Mouse (Mus musculus) stomach, embryonic 16.5 days (tissue): ENCODE measurements around the gene Pfkfb2. TPM values are rescaled to one million over a fixed set of nuclear protein-coding genes. Genes with fewer than 3 reads are reported as not detected.

Source experiments
- ATAC-seq: fragments of 200-750 bp; cut with Nextera tagmentation; 2 replicates; pipeline ENCODE4 v1.8.0; 2017; ENCODE audit warnings: moderate number of reproducible peaks, moderate TSS enrichment; ENCODE audit not compliant: insufficient read depth, low FRiP score
- H3K27ac ChIP-seq: fragments of 300-500 bp; sonication (generic); 2 replicates; pipeline ENCODE4 v1.5.1; 2014; ENCODE audit warnings: low read length
- H3K27me3 ChIP-seq: fragments of 300-500 bp; sonication (generic); 2 replicates; pipeline ENCODE4 v1.6.1; 2014; ENCODE audit warnings: low read length, control low read depth, mixed read lengths; ENCODE audit not compliant: control insufficient read depth, insufficient read depth
- H3K36me3 ChIP-seq: fragments of 300-500 bp; sonication (generic); 2 replicates; pipeline ENCODE4 v1.6.1; 2014; ENCODE audit warnings: low read length; ENCODE audit not compliant: control insufficient read depth, insufficient read depth
- H3K4me1 ChIP-seq: fragments of 300-500 bp; sonication (generic); 2 replicates; pipeline ENCODE4 v1.6.1; 2014; ENCODE audit warnings: low read length, control low read depth, mixed read lengths; ENCODE audit not compliant: control insufficient read depth, insufficient read depth
- H3K4me2 ChIP-seq: fragments of 300-500 bp; sonication (generic); 2 replicates; pipeline ENCODE4 v1.6.1; 2014; ENCODE audit warnings: low read depth, low read length, mixed read lengths
- H3K4me3 ChIP-seq: fragments of 300-500 bp; sonication (generic); replicated peaks from 2 replicates; pipeline ENCODE4 v1.5.1; 2014; ENCODE audit warnings: mild to moderate bottlenecking, low read length
- H3K9ac ChIP-seq: fragments of 300-500 bp; sonication (generic); 2 replicates; pipeline ENCODE4 v1.6.1; 2014; ENCODE audit warnings: low read length
- H3K9me3 ChIP-seq: fragments of 300-500 bp; sonication (generic); replicated peaks from 2 replicates; pipeline ENCODE4 v1.6.1; 2016; ENCODE audit warnings: low read length, control low read depth; ENCODE audit not compliant: control insufficient read depth
- WGBS: fragments of 180-500 bp; shearing (Covaris S2); extraction: QIAGEN DNeasy Blood & Tissue Kit; methylation state at CpG from one replicate; pipeline ENCODE4 v1.1.7; 2014; 5-methylcytosine and 5-hydroxymethylcytosine counted together
- polyA plus RNA-seq: library from polyadenylated mRNA; unstranded; fragments of >200 nt; fragmentation: Nextera tagmentation; extraction: Ambion mirVana; gene quantifications from 2 replicates; pipeline ENCODE4 v1.2.1, GENCODE M21; 2015

The Pfkfb2 gene
- polyA plus RNA-seq, 1 experiment from 2014 or later: 11.6 TPM

GRCm38 (mm10) chr1:130732706-130733658 lies 3.9 kb upstream of the Pfkfb2 start:
- Histone ChIP-seq H3K36me3 (no peaks in the 10 kb centered on the region), H3K27me3 (no peaks in the 10 kb centered on the region), H3K27ac (peak overlapping the region; percentile 91), H3K4me1 (peaks cover 7% of the 10 kb centered on the region; the same call in 1 of the 2 replicates), H3K9me3 (no peaks in the 10 kb centered on the region), H3K4me3 (peak overlapping the region; percentile 49), H3K4me2 (peak overlapping the region; percentile 52), H3K9ac (peak overlapping the region; percentile 57)
- ATAC-seq: peak; percentile 26; the same call in 1 of the 2 replicates
- 65% methylated on average over 13 of the region's 13 CpGs for WGBS

- Histone ChIP-seq H3K27me3 (no peaks in the 10 kb centered on the region), H3K4me2 (peak within 1 kb of the TSS; percentile 52), H3K27ac (peak within 1 kb of the TSS; percentile 91), H3K36me3 (no peaks in the 10 kb centered on the region), H3K4me1 (peaks cover 7% of the 10 kb centered on the region; the same call in 1 of the 2 replicates), H3K4me3 (peak within 1 kb of the TSS; percentile 49), H3K9me3 (no peaks in the 10 kb centered on the region), H3K9ac (peak within 1 kb of the TSS; percentile 53)
- peak; percentile 86 for ATAC-seq
- 8% methylated on average over 10 of the region's 10 CpGs for WGBS
These were observed 2.8 kb upstream of the Pfkfb2 start, which contains the start of gene AA986860 for GRCm38 (mm10) chr1:130731741-130732337. AA986860 (plus strand) TSS chr1:130731976.

- Histone ChIP-seq H3K36me3 (no peaks in the 10 kb centered on the region), H3K27ac (no peak overlapping the region), H3K9ac (no peak overlapping the region), H3K4me3 (no peak overlapping the region), H3K4me1 (0 out of 2 replicates have a peak, but pooled peaks cover 4% of the 10 kb centered on the region), H3K27me3 (no peaks in the 10 kb centered on the region), H3K9me3 (no peaks in the 10 kb centered on the region), H3K4me2 (no peak overlapping the region)
- no peak for ATAC-seq
- WGBS: 92% methylated on average over 3 of the region's 3 CpGs
These were observed 345 bp downstream of the Pfkfb2 start for GRCm38 (mm10) chr1:130728708-130729107.

- ATAC-seq: no peak
- H3K4me1 ChIP-seq: 0 out of 2 replicates have a peak, but pooled peaks cover 4% of the 10 kb centered on the region
- no peaks in the 10 kb centered on the region for H3K36me3 ChIP-seq
- H3K9ac ChIP-seq: no peak overlapping the region
- no peak overlapping the region for H3K4me2 ChIP-seq
- H3K27ac ChIP-seq: no peak overlapping the region
- no peaks in the 10 kb centered on the region for H3K27me3 ChIP-seq
- no peaks in the 10 kb centered on the region for H3K9me3 ChIP-seq
- H3K4me3 ChIP-seq: no peak overlapping the region
- 43% methylated on average over 1 of the region's 1 CpGs for WGBS
These were observed 983 bp downstream of the Pfkfb2 start for GRCm38 (mm10) chr1:130728070-130728469.

GRCm38 (mm10) chr1:130726396-130726795 lies 2.7 kb downstream of the Pfkfb2 start:
- Histone ChIP-seq H3K4me2 (no peak overlapping the region), H3K27me3 (no peaks in the 10 kb centered on the region), H3K36me3 (no peaks in the 10 kb centered on the region), H3K9ac (no peak overlapping the region), H3K27ac (no peak overlapping the region), H3K4me1 (no peaks in the 10 kb centered on the region), H3K9me3 (no peaks in the 10 kb centered on the region), H3K4me3 (no peak overlapping the region)
- 94% methylated on average over 2 of the region's 2 CpGs for WGBS
- no peak for ATAC-seq

- no peaks in the 10 kb centered on the region for H3K36me3 ChIP-seq
- H3K4me1 ChIP-seq: peaks cover under 1% of the 10 kb centered on the region; the same call in 1 of the 2 replicates
- H3K4me3 ChIP-seq: no peak overlapping the region
- H3K27ac ChIP-seq: no peak overlapping the region
- H3K27me3 ChIP-seq: no peaks in the 10 kb centered on the region
- WGBS: 83% methylated on average over 5 of the region's 5 CpGs
- no peak overlapping the region for H3K9ac ChIP-seq
- ATAC-seq: no peak
- H3K9me3 ChIP-seq: no peaks in the 10 kb centered on the region
- H3K4me2 ChIP-seq: no peak overlapping the region
These were observed 4.8 kb downstream of the Pfkfb2 start for GRCm38 (mm10) chr1:130724206-130724605.

GRCm38 (mm10) chr1:130717291-130717871 lies 11.7 kb downstream of the Pfkfb2 start, which contains the start of gene Yod1:
Yod1 (plus strand) TSS chr1:130717327.
- Histone ChIP-seq H3K27ac (peak within 1 kb of the TSS; percentile 94), H3K27me3 (no peaks in the 10 kb centered on the region), H3K4me1 (peaks cover 14% of the 10 kb centered on the region), H3K4me3 (peak within 1 kb of the TSS; percentile 98), H3K9ac (peak within 1 kb of the TSS; percentile 98), H3K9me3 (no peaks in the 10 kb centered on the region), H3K4me2 (peak within 1 kb of the TSS; percentile 86), H3K36me3 (no peaks in the 10 kb centered on the region)
- under 1% methylated on average over 54 of the region's 54 CpGs for WGBS
- peak; percentile 76 for ATAC-seq

GRCm38 (mm10) chr1:130716513-130717290 lies 12.4 kb downstream of the Pfkfb2 start:
- 0 out of 2 replicates have a peak, but pooled peaks have one; percentile 0 for ATAC-seq
- peak overlapping the region; percentile 98 for H3K4me3 ChIP-seq
- no peaks in the 10 kb centered on the region for H3K27me3 ChIP-seq
- H3K4me2 ChIP-seq: peak overlapping the region; percentile 86
- peak overlapping the region; percentile 98 for H3K9ac ChIP-seq
- H3K36me3 ChIP-seq: no peaks in the 10 kb centered on the region
- H3K27ac ChIP-seq: peak overlapping the region; percentile 94
- no peaks in the 10 kb centered on the region for H3K9me3 ChIP-seq
- WGBS: under 1% methylated on average over 42 of the region's 42 CpGs
- H3K4me1 ChIP-seq: peaks cover 14% of the 10 kb centered on the region
